Mouse (Mus musculus): ENCODE data around the gene Ube2o.

The Ube2o gene

GRCm38 (mm10) chr11:116537388-116537787, 43.9 kb downstream of the Ube2o start:
- no peak for DNase-seq

- peak in 1 of 2 experiments; percentile 9 for DNase-seq
Observed at GRCm38 (mm10) chr11:116536685-116537084, 44.6 kb downstream of the Ube2o start.

- peak; percentile 83 for DNase-seq
Observed at GRCm38 (mm10) chr11:116534154-116534865, 46.9 kb downstream of the Ube2o start.

- DNase-seq: peak; percentile 43 to 55
Observed at GRCm38 (mm10) chr11:116533341-116534153, 47.7 kb downstream of the Ube2o start.

- DNase-seq: peak; percentile 73 to 80
Observed at GRCm38 (mm10) chr11:116532810-116533338, 48.4 kb downstream of the Ube2o start.

- peak; percentile 44 to 59 for DNase-seq
Observed at GRCm38 (mm10) chr11:116532262-116532809, 48.9 kb downstream of the Ube2o start.

- peak; percentile 58 to 59 for DNase-seq
Observed at GRCm38 (mm10) chr11:116531371-116532191, 49.7 kb downstream of the Ube2o start.

- DNase-seq: peak; percentile 26 to 45
Observed at GRCm38 (mm10) chr11:116530187-116531147, 50.8 kb downstream of the Ube2o start, which contains the start of gene Sphk1. Gene Sphk1, plus strand, starts transcription at chr11:116530925.

- DNase-seq: no peak
Observed at GRCm38 (mm10) chr11:116528636-116529320, 52.5 kb downstream of the Ube2o start.

GRCm38 (mm10) chr11:116523699-116524189, 57.5 kb downstream of the Ube2o start:
- DNase-seq: peak; percentile 42 to 45

- DNase-seq: peak in 1 of 2 experiments; percentile 24
Observed at GRCm38 (mm10) chr11:116522886-116523698, 58.2 kb downstream of the Ube2o start.

GRCm38 (mm10) chr11:116522046-116522445, 59.2 kb downstream of the Ube2o start:
- DNase-seq: no peak

GRCm38 (mm10) chr11:116521143-116521542, 60.1 kb downstream of the Ube2o start:
- no peak for DNase-seq

GRCm38 (mm10) chr11:116518482-116518881, 62.8 kb downstream of the Ube2o start:
- no peak for DNase-seq

- peak; percentile 82 to 85 for DNase-seq
Observed at GRCm38 (mm10) chr11:116515330-116516020, 65.8 kb downstream of the Ube2o start.

GRCm38 (mm10) chr11:116513531-116514038, 67.7 kb downstream of the Ube2o start:
- no peak for DNase-seq

GRCm38 (mm10) chr11:116512987-116513386, 68.3 kb downstream of the Ube2o start:
- no peak for DNase-seq

GRCm38 (mm10) chr11:116512154-116512553, 69.1 kb downstream of the Ube2o start:
- DNase-seq: no peak

Data from cerebellum, postnatal 25 days (tissue).